ENCODE assay signal across 33 mouse cellular contexts in the genomic region with DNA sequence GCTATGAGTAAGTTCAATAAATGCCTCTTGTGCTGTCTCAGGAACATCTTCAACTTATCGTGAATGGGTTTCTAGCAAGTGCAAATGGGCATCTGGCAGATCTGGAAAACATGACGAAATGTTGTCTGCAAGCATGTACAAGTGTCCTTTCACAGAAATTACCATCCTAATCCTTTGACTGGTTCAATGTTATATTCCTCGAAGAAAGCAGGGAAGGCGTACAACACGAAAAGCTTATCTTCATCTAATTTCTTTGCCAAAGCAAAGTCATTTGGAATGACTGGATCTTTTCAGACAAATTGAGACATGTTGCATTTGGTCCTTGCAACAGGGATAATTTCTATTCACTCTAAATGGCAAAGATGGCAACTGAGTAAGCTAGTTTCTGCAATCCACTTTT.
"Had no signal": no experiment of that assay in that cellular context is flagged by ENCODE, and none has a peak within 500 bp of the region (broad histone marks: within the 10 kb centered on the region; RNA-seq: fewer than 3 reads in every experiment).

No protein-coding gene starts in this region.

- H3K4me3 ChIP-seq: heart, embryonic 12.5 days; heart, embryonic 13.5 days; heart, embryonic 15.5 days; hindbrain, embryonic 10.5 days; hindbrain, embryonic 12.5 days; hindbrain, embryonic 13.5 days; hindbrain, embryonic 15.5 days; intestine, embryonic 15.5 days; kidney, embryonic 15.5 days; layer of hippocampus, adult 2 months; left cerebral cortex, adult 2 months had no signal

- ATAC-seq: hindbrain, embryonic 16.5 days; hindbrain, postnatal 0 days; inflammation-experienced regulatory T-cells, adult 6 months; intestine, embryonic 15.5 days; intestine, embryonic 16.5 days; intestine, postnatal 0 days had no signal

- H3K27ac ChIP-seq: heart, embryonic 13.5 days; heart, embryonic 15.5 days; hindbrain, embryonic 10.5 days; hindbrain, embryonic 12.5 days; hindbrain, embryonic 13.5 days; hindbrain, embryonic 14.5 days; hindbrain, embryonic 15.5 days; hindbrain, postnatal 0 days; intestine, embryonic 15.5 days; kidney, embryonic 15.5 days; kidney, postnatal 0 days; layer of hippocampus, adult 2 months; left cerebral cortex, adult 2 months had no signal

- H3K9ac ChIP-seq: heart, embryonic 12.5 days; heart, embryonic 13.5 days; heart, embryonic 15.5 days; hindbrain, embryonic 12.5 days; hindbrain, embryonic 13.5 days; hindbrain, embryonic 14.5 days; hindbrain, embryonic 15.5 days; intestine, embryonic 15.5 days; kidney, embryonic 15.5 days had no signal

- H3K27me3 ChIP-seq: heart, embryonic 12.5 days; heart, embryonic 13.5 days; heart, embryonic 15.5 days; hindbrain, embryonic 12.5 days; hindbrain, embryonic 13.5 days; hindbrain, embryonic 15.5 days; intestine, embryonic 15.5 days; kidney, embryonic 15.5 days had no signal

- H3K4me2 ChIP-seq: heart, embryonic 12.5 days; heart, embryonic 13.5 days; heart, embryonic 15.5 days; hindbrain, embryonic 12.5 days; hindbrain, embryonic 13.5 days; hindbrain, embryonic 14.5 days; hindbrain, embryonic 15.5 days; intestine, embryonic 15.5 days; kidney, embryonic 15.5 days had no signal

- DNase-seq: heart, postnatal 10 days; heart, postnatal 14 days; heart, postnatal 36 days; heart, postnatal 4 days; kidney, adult 11 months; kidney, adult 18-20 months; kidney, adult 2 months; kidney, adult 8-10 months; kidney, adult 9 months; kidney, postnatal 10 days; kidney, postnatal 14 days; kidney, postnatal 25 days; kidney, postnatal 36 days; layer of hippocampus, adult 9-11 months; layer of hippocampus, postnatal 36 days had no signal

- H3K9me3 ChIP-seq: heart, embryonic 12.5 days; heart, embryonic 13.5 days; heart, embryonic 15.5 days; hindbrain, embryonic 10.5 days; hindbrain, embryonic 12.5 days; hindbrain, embryonic 13.5 days; hindbrain, embryonic 15.5 days; intestine, embryonic 15.5 days; kidney, embryonic 15.5 days had no signal

- H3K4me1 ChIP-seq: heart, embryonic 12.5 days; heart, embryonic 13.5 days; heart, embryonic 15.5 days; hindbrain, embryonic 10.5 days; hindbrain, embryonic 12.5 days; intestine, embryonic 15.5 days; kidney, embryonic 15.5 days had no signal
